Mouse (Mus musculus) ES-CJ7 (cell line): Measurements from ENCODE around the gene Dctn5.

Experiments used
- DNase-seq: peaks from one replicate; pipeline ENCODE4 v3.0.0; 2011; ENCODE audit warnings: low read depth, low spot score

The Dctn5 gene

GRCm38 (mm10) chr7:122132497-122133337 is at the start of gene Dctn5, which contains the start of gene Palb2:
Gene Dctn5, plus strand, starts transcription at chr7:122133041.
Gene Palb2, minus strand, starts transcription at chr7:122132985.
- DNase-seq = peak; percentile 96

DNA sequence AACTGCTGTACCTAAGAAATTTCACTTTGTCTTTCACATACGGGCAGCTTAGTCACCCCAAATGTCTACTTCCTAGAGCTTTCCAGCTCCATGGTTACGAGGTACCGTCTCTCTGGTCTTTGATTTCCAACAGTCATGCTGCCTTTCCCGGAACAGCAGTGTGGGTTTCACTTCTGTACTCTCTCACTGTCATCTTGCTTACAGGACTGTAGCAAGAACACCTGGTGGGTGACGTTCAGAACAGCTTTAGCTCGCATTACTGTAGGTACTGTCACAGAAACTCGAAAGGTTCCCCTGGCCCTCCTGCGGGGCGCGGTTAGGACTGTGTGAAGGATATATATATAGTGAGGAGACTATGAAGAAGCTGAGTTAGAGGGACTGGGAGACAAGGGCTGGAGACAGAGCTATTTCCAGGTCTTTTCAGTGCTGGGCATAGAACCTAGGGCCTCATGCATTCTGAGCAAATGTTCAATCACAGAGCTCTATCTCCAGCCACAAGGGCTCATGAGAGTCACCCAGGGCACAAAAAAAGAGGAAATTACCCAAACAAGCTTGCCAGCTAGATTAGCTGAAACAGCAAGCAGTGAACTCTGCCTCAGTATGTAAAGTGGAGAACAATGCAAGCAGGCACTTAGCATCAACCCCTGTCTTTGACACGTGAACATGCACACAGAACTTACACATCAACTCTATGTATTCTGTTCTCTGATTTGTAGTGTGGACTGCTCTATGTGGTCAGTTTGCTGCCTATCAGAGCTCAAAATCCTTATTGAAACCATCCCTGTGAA is 45.5 kb upstream of the Dctn5 start:
- no peak for DNase-seq

- DNase-seq = peak; percentile 71
Observed at GRCm38 (mm10) chr7:122094564-122095330, 38.1 kb upstream of the Dctn5 start.

DNA sequence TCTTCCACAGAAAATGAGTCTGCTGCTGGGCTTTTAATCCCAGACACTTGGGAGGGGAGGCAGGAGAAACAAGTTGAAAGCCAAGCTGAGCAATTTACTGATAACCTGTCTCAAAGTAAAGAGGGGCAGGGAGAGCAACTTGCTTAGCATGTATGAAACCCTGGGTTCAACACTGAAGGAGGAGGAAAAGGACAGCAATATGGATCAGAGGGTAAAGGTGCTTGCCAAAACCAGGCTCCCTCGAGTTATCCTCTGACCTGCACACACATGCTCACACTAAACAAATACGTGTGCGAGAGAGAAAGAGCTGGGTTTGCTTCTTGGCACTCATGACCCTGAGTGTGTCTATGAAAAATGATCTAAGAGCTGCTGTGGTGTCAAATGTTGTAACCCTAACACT is 34.8 kb upstream of the Dctn5 start:
- DNase-seq = no peak

DNA sequence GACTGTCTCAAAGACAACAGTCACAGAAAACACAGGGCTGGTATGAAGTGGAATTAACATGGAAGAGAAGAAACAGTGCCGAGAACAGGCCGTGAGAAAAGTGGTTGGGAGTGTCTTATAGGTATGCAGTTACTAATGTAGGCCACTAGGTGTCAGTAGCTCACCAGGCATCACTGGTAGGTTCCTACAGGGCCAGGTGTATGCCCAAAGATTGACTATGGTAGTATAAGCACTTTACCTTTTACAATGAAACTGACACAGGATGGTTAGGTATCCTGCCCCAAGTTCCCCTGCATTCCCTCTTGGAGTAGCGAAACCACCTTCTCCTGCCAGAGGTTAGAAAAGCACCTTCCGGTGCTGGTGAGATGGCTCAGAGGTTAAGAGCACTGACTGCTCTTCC is 33.6 kb upstream of the Dctn5 start:
- DNase-seq = peak; percentile 87

GRCm38 (mm10) chr7:122101014-122101746 is 31.7 kb upstream of the Dctn5 start:
- peak; percentile 42 for DNase-seq

GRCm38 (mm10) chr7:122101747-122102244 is 31.0 kb upstream of the Dctn5 start, which contains the start of gene Ndufab1:
Gene Ndufab1, minus strand, starts transcription at chr7:122101886.
- DNase-seq = peak; percentile 89

GRCm38 (mm10) chr7:122108206-122108605 is 24.6 kb upstream of the Dctn5 start:
- no peak for DNase-seq

DNA sequence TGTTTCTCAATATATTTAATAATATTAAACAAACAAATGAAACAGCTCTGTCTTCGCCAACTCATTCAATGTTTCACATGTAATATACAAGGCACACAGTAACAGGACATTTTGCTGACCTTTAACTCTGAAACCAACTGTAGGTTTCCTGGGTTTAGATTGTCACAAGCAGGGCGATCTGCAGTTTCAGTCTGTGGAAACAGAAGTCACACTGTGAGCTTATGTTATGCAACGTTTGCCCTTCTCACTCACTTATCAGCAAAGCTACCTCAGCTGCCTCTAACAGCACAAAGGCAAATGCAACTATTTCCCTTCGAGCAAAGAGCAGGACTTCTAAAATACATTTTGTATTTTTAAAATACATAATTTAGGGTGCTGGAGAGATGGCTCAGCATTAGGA is 9.3 kb upstream of the Dctn5 start:
- no peak for DNase-seq

DNA sequence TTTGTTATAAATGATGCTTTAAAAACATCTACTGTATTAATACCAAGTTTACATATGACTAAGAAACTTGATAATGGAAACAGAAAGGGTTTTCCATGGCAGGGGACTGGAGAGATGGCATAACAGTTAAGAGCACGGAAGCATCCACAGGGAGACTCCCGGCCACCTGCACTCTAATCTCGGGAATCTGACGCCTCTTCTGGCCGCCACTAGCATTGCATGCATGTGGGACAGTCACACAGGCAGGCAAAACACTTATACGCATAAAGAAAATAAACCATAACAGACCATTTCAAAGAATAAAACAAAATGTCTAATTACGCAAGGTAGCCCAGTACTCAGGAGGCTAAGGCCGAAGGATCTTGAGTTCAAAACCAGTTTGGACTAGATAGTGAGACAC is 7.2 kb upstream of the Dctn5 start:
- peak; percentile 30 for DNase-seq

DNA sequence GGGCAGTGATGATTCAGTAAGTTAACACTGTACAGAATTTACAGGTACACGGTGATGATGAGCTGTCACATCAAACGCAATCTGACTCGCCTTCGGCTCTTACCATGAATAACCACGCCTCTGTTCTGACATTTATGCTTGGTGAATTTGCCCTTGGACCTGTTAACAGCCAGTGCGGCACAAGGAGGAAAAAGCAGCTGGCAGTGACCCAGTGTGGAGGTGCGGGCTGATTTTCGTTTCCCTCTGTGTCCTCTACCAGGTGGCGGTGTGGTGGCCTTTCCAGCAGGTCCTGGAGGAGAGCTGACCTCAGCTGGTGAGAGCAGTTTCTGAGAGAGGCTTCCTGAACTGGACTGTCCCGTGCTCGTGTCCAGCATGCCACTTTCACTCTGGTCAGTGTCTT is 5.9 kb upstream of the Dctn5 start:
- no peak for DNase-seq

DNA sequence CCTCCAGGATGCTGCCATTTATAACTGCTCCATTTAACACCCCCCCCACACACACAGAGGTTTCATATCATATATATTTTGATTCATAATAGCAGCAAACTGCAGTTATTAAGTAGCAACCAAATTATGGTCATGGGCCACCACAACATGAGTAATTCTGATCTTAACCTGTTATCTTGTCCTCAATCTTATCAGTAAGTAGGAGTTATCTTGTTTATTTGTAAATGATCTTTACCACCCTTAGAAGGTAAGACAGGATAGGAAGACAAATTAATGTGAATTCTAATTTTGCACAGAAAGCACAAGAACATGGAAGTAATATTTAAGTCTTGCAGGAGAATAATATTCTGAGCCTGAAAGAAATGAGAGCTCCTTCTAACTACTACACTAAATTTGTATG is 1.0 kb upstream of the Dctn5 start:
- DNase-seq = no peak

DNA sequence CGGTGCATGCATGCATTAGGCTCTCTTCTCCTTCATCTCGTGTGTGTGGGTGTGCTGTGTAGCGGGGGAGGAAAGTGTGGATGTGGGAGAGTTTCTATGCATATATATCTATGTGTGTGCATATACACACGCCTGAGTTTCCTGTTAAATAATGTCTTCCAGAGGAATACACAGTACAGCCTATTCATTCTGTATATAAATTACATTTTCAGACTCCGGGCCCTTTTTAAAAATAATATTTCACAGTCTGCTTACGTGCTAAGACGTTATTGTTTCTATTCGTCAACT is 441 bp downstream of the Dctn5 start:
- no peak for DNase-seq

GRCm38 (mm10) chr7:122135070-122135469 is 2.2 kb downstream of the Dctn5 start:
- peak; percentile 68 for DNase-seq

GRCm38 (mm10) chr7:122137071-122137470 is 4.2 kb downstream of the Dctn5 start:
- DNase-seq = no peak

DNA sequence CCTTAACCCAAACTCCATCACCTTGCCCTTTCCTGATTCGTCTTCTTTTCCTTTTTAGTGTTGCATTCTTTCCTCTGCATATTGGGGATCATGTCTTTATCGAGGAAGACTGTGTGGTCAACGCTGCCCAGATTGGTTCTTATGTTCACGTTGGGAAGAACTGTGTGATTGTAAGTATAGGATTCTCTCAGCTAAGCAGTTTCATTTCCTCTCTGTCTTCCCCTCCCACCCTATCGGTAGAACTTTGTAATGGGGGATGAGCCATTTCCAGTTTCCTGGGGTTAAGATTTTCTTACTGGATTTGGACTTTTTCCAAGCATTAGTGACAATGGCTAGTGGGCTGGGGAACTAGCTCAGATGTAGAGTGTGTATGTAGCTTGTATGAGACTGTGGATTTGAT is 5.3 kb downstream of the Dctn5 start:
- no peak for DNase-seq

GRCm38 (mm10) chr7:122140991-122141390 is 8.2 kb downstream of the Dctn5 start:
- no peak for DNase-seq

GRCm38 (mm10) chr7:122152473-122152872 is 19.6 kb downstream of the Dctn5 start:
- DNase-seq = no peak

- no peak for DNase-seq
Observed at GRCm38 (mm10) chr7:122158488-122158887, 25.6 kb downstream of the Dctn5 start.

DNA sequence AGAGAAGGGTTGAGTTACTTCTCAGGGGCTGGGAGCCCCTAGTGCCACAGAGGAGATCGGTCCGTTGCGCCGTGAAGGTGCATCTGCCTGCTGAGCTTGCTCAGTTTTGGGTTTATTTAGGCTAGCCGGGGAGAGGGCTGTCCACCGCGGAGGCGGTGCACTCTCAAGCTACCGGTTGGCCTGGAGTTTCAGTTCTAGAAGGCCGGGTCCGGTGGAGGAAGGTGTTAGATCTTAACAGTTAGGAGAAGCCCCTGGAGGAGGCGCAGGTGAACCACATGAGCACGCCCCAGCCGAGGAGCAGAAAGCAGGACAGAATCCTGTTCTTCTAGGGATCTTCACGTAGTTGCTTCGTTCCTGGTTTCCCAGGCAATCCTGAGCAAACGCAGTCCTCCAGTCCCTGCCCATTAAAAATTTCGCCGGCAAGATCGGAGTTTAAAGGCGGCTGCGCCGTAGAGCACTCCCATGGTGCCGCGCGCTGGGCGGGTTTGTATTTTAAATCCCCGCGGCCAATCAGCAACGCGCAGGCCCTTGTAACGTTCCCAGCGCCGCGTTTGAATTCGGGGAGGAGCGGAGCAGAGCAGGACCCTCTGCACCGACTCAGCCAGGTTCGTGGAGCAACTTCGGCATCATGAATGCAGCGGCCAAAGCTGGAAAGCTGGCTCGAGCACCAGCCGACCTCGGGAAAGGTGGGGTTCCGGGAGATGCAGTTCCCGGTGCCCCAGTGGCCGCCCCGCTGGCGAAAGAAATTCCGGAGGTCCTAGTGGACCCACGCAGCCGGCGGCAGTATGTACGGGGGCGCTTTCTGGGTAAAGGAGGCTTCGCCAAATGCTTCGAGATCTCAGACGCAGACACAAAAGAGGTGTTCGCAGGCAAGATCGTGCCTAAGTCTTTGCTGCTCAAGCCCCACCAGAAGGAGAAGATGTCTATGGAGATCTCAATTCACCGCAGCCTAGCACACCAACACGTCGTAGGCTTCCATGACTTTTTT is 26.4 kb downstream of the Dctn5 start, which contains the start of gene Plk1:
TSS of gene Plk1 (plus strand) at position 525 of the 988 bp plus-strand sequence.
- peak; percentile 89 for DNase-seq
